Mouse (Mus musculus) cerebellum, adult 11 months (tissue): Measurements from ENCODE around the gene Tas2r113.
"Not testable (repeated sequence)": the region's sequence is repeated elsewhere in the genome, so short reads cannot be mapped to it uniquely, and the experiment has no call there.

ENCODE experiments used
- DNase-seq: peaks from one replicate; pipeline ENCODE4 v3.0.0; 2022

Gene Tas2r113

DNA sequence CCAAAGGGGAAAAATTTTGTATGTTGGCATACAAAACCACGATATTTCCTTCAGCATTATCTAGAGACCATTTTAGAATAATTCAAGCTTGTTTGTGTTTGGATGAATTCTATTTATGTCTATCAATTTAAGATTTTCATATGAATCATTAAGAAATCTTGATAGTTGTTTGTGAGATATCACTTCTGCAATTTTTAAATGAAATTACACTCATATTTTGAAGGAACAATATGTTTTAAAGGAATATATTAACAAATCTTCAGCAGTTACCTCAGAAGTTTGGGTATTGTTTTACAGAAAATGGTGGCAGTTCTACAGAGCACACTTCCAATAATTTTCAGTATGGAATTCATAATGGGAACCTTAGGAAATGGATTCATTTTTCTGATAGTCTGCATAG is at the start of gene Tas2r113:
TSS of gene Tas2r113 (plus strand) at position 301 of the 400 bp plus-strand sequence.
- no peak for DNase-seq

DNA sequence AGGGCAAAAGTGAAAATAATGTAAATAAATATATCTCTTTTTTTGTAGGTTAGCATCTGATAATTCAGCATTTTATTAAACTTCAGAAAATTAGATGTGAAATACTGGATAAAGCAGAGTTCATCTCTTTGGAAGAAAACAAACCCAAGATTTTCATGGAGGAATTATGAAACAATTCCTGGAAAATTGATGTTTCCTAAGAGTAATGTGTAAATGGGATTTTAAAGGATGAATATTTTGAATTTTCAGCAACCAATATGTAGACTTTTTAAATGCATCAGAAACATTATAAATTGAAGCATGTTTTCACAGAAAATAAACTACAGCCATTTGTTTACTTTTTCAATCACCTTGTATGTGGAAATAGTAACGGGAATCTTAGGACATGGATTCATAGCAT is 46.0 kb upstream of the Tas2r113 start, which contains the start of gene Tas2r123:
TSS of gene Tas2r123 (plus strand) at position 301 of the 400 bp plus-strand sequence.
- no peak for DNase-seq

DNA sequence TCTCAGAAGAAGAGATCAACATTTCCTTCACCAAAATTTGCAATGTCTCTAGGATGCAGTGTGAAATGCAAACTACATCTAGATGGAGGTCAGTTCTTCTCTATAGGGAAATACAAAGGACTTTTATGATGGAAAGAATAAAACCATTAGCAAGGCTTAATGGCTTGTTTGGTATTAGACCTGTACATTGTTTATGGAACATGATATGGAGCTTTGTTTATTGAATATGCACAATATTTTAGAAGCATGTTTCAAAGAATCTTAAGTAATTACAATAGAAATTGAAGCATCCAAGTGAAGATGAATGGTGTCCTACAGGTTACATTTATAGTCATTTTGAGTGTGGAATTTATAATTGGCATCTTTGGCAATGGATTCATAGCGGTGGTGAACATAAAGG is 37.7 kb upstream of the Tas2r113 start, which contains the start of gene Tas2r116:
TSS of gene Tas2r116 (plus strand) at position 301 of the 400 bp plus-strand sequence.
- DNase-seq: no peak

DNA sequence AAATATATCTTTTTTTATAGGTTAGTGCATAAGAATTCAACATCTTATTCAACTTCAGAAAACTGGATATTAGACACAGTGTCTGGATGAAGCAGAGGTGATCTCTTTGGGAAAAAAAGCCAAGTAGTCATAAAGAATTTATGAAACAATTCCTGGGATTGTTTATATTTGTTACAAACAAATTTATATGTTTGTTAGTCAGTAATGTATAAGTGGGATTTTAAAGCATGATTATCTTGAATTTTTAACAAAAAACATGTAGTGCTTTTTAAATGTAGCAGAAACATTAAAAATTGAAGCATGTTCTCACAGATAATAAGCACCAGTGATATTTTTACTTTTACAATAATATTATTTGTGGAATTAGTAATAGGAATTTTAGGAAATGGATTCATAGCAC is 25.1 kb upstream of the Tas2r113 start, which contains the start of gene Tas2r110:
TSS of gene Tas2r110 (plus strand) at position 301 of the 400 bp plus-strand sequence.
- no peak for DNase-seq

- no peak for DNase-seq
These were observed 16.5 kb downstream of the Tas2r113 start, which contains the start of gene Tas2r125 for GRCm38 (mm10) chr6:132909351-132909750. TSS of gene Tas2r125 (plus strand) at chr6:132909651.

GRCm38 (mm10) chr6:132941376-132941775 is 48.6 kb downstream of the Tas2r113 start:
- not testable (repeated sequence) for DNase-seq
